Comparison of ENCODE assay signal across 9 mouse cellular contexts in the genomic region with DNA sequence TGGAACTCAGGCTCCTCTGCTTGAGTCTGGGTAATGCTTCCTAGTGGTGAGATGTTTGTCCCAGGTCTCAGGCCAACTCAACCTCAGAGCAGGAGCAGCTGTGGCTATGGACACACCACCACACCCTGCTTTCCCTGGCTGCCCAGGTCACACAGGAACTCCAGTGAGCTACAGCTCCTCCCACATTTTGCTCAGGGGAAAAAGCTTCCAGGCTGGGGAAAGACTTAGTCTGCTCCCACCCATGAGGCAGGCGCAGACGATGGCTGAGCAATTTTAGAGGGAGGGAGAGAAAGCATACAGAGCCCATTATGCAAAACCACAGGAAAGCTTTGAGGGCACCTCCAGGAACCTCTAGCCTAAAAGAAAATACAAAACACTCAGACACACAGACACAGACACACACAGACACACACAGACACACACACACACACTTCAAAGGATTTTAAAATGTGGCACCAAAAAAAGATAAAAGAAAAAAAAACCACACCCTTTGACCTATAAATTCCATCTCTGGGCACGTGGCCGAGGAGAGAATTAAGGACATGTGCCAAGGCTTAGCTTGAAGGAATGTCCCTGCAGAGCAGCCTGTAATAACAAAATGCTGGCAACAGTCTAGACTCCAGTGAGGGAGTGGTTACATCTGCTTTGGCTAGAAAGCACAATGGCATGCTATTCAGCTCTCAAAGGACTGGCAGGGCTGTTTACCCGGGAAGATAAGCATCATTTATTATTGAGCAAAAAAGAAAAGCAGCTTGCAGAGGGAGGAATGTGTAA. TPM values are rescaled to one million over a fixed set of nuclear protein-coding genes. Genes with fewer than 3 reads are reported as not detected.
DNase-seq lines count a peak whose midpoint lies in the region; ATAC-seq lines count a peak whose summit lies in the region.
"Had no signal": no experiment of that assay in that cellular context is flagged by ENCODE, and none has a peak within 500 bp of the region (broad histone marks: within the 10 kb centered on the region; RNA-seq: fewer than 3 reads in every experiment).

No protein-coding gene starts in this region.

- no peaks in the 10 kb centered on the region for H3K27me3 ChIP-seq in forebrain, embryonic 14.5 days (replicated peaks; ENCODE audit: control insufficient read depth, insufficient read depth, low read length)
- H3K27me3 ChIP-seq in hindbrain, embryonic 10.5 days (ENCODE audit: insufficient read depth, poor library complexity, severe bottlenecking), result no peaks in the 10 kb centered on the region; the same call in 1 of the 2 replicates
- H3K27me3 ChIP-seq in limb, embryonic 10.5 days (ENCODE audit: low read depth, poor library complexity, severe bottlenecking), result no peaks in the 10 kb centered on the region
- H3K27me3 ChIP-seq in neural tube, embryonic 12.5 days (replicated peaks), result no peaks in the 10 kb centered on the region
- H3K27me3 ChIP-seq: liver, embryonic 15.5 days had no signal

- H3K4me3 ChIP-seq in forebrain, embryonic 14.5 days (ENCODE audit: low read depth, low read length), result no peak overlapping the region
- H3K4me3 ChIP-seq in hindbrain, embryonic 10.5 days, result no peak overlapping the region
- no peak overlapping the region for H3K4me3 ChIP-seq in limb, embryonic 10.5 days
- no peak overlapping the region for H3K4me3 ChIP-seq in neural tube, embryonic 12.5 days
- H3K4me3 ChIP-seq: liver, embryonic 15.5 days had no signal

- no peaks in the 10 kb centered on the region for H3K9me3 ChIP-seq in forebrain, embryonic 14.5 days (replicated peaks; ENCODE audit: control insufficient read depth, low read length)
- no peaks in the 10 kb centered on the region for H3K9me3 ChIP-seq in hindbrain, embryonic 10.5 days
- no peaks in the 10 kb centered on the region for H3K9me3 ChIP-seq in limb, embryonic 10.5 days (replicated peaks)
- H3K9me3 ChIP-seq in neural tube, embryonic 12.5 days, result no peaks in the 10 kb centered on the region
- H3K9me3 ChIP-seq: liver, embryonic 15.5 days had no signal

- H3K4me1 ChIP-seq in forebrain, embryonic 14.5 days (ENCODE audit: control insufficient read depth, insufficient read depth, low read length), result peaks cover 26% of the 10 kb centered on the region
- H3K4me1 ChIP-seq in hindbrain, embryonic 10.5 days (replicated peaks), result peaks cover 72% of the 10 kb centered on the region
- peaks cover 33% of the 10 kb centered on the region for H3K4me1 ChIP-seq in limb, embryonic 10.5 days
- H3K4me1 ChIP-seq in neural tube, embryonic 12.5 days, result peaks cover 46% of the 10 kb centered on the region

- 7% methylated on average over 5 of the region's 5 CpGs for WGBS in forebrain, embryonic 14.5 days
- WGBS in hindbrain, embryonic 10.5 days, result 4% methylated on average over 5 of the region's 5 CpGs
- WGBS in limb, embryonic 10.5 days, result 8% methylated on average over 5 of the region's 5 CpGs
- 2% methylated on average over 5 of the region's 5 CpGs for WGBS in neural tube, embryonic 12.5 days

- DNase-seq in 3T3-L1 (ENCODE audit: low read depth, low spot score), result peak; percentile 98
- DNase-seq in adrenal gland, adult 8-10 months, result peak; percentile 74
- peak; percentile 89 for DNase-seq in forebrain, embryonic 14.5 days (ENCODE audit: low spot score)
- peak; percentile 48 for DNase-seq in hindbrain, embryonic 10.5 days (ENCODE audit: low spot score)
- no peak for DNase-seq in limb, embryonic 10.5 days (ENCODE audit: low spot score)
- no peak for DNase-seq in spleen, adult 18-20 months
- no peak for DNase-seq in B cell, adult 2 months

- H3K9ac ChIP-seq in forebrain, embryonic 14.5 days (ENCODE audit: low read length), result no peak overlapping the region
- H3K9ac ChIP-seq in neural tube, embryonic 12.5 days, result no peak overlapping the region
- H3K9ac ChIP-seq: liver, embryonic 15.5 days had no signal

- H3K4me2 ChIP-seq in forebrain, embryonic 14.5 days (ENCODE audit: low read length), result no peak overlapping the region
- 0 out of 2 replicates have a peak overlapping the region, but pooled peaks have one; percentile 1 for H3K4me2 ChIP-seq in neural tube, embryonic 12.5 days (replicated peaks)
- H3K4me2 ChIP-seq: liver, embryonic 15.5 days had no signal

- peak; percentile 61 for ATAC-seq in forebrain, embryonic 14.5 days
- no peak for ATAC-seq in neural tube, embryonic 12.5 days (ENCODE audit: low FRiP score, low read depth)

- H3K36me3 ChIP-seq in forebrain, embryonic 14.5 days (ENCODE audit: control insufficient read depth, insufficient read depth, low read length), result no peaks in the 10 kb centered on the region
- H3K36me3 ChIP-seq in hindbrain, embryonic 10.5 days, result no peaks in the 10 kb centered on the region
- no peaks in the 10 kb centered on the region for H3K36me3 ChIP-seq in limb, embryonic 10.5 days
- no peaks in the 10 kb centered on the region for H3K36me3 ChIP-seq in neural tube, embryonic 12.5 days
- H3K36me3 ChIP-seq: liver, embryonic 15.5 days had no signal

- H3K27ac ChIP-seq in forebrain, embryonic 14.5 days (ENCODE audit: low read depth, low read length), result peak overlapping the region; percentile 74
- peak overlapping the region; percentile 93 for H3K27ac ChIP-seq in hindbrain, embryonic 10.5 days
- H3K27ac ChIP-seq in limb, embryonic 10.5 days, result peak overlapping the region; percentile 53
- H3K27ac ChIP-seq in neural tube, embryonic 12.5 days, result peak overlapping the region; percentile 79
- H3K27ac ChIP-seq: liver, embryonic 15.5 days had no signal

RNA-seq across cellular contexts. Expression of a gene that starts 22.6 kb away (rescaled TPM):
- 100 to 1,000 TPM; 122 to 168 (median 148) TPM for total RNA-seq in adrenal gland, adult 8-10 months (2022)
- 32.9 and 41.2 TPM in 2 replicates for polyA plus RNA-seq in forebrain, embryonic 14.5 days (2014; fragmentation: Nextera tagmentation; extraction: Ambion mirVana)
- 60.5 and 62.3 TPM in 2 replicates for polyA plus RNA-seq in hindbrain, embryonic 10.5 days (2016; fragmentation: Nextera tagmentation; extraction: Ambion mirVana)
- 48.7 and 60.3 TPM in 2 replicates for polyA plus RNA-seq in limb, embryonic 10.5 days (2016; fragmentation: Nextera tagmentation; extraction: Ambion mirVana)
- 60.6 and 61.2 TPM in 2 replicates for polyA plus RNA-seq in neural tube, embryonic 12.5 days (2016; fragmentation: Nextera tagmentation; extraction: Ambion mirVana)

RNA-seq across cellular contexts. Expression of a gene that starts 26.1 kb away (rescaled TPM):
- total RNA-seq in adrenal gland, adult 8-10 months (2022), result 10 to 100 TPM; 26.9 to 51.6 (median 35.2) TPM
- 71.1 and 82.8 TPM in 2 replicates for polyA plus RNA-seq in forebrain, embryonic 14.5 days (2014; fragmentation: Nextera tagmentation; extraction: Ambion mirVana)
- polyA plus RNA-seq in hindbrain, embryonic 10.5 days (2016; fragmentation: Nextera tagmentation; extraction: Ambion mirVana), result 222 and 292 TPM in 2 replicates
- 281 and 283 TPM in 2 replicates for polyA plus RNA-seq in limb, embryonic 10.5 days (2016; fragmentation: Nextera tagmentation; extraction: Ambion mirVana)
- 120 and 127 TPM in 2 replicates for polyA plus RNA-seq in neural tube, embryonic 12.5 days (2016; fragmentation: Nextera tagmentation; extraction: Ambion mirVana)

RNA-seq across cellular contexts. Expression of a gene that starts 49.8 kb away (rescaled TPM):
- total RNA-seq in adrenal gland, adult 8-10 months (2022), result 100 to 1,000 TPM in 2 of 4 experiments, 10 to 100 TPM in 2; 40.6 to 123 (median 83.0) TPM
- 334 and 428 TPM in 2 replicates for polyA plus RNA-seq in forebrain, embryonic 14.5 days (2014; fragmentation: Nextera tagmentation; extraction: Ambion mirVana)
- polyA plus RNA-seq in hindbrain, embryonic 10.5 days (2016; fragmentation: Nextera tagmentation; extraction: Ambion mirVana), result 81.1 and 182 TPM in 2 replicates
- polyA plus RNA-seq in limb, embryonic 10.5 days (2016; fragmentation: Nextera tagmentation; extraction: Ambion mirVana), result 31.1 and 50.4 TPM in 2 replicates
- 362 and 381 TPM in 2 replicates for polyA plus RNA-seq in neural tube, embryonic 12.5 days (2016; fragmentation: Nextera tagmentation; extraction: Ambion mirVana)

Comparison
In these comparisons a context has a peak if more than half of its experiments do, and no peak if none do; other contexts are left out.
1. DNase-seq: peak in 3T3-L1 (single experiment), adrenal gland, adult 8-10 months (single experiment), forebrain, embryonic 14.5 days (single experiment) and hindbrain, embryonic 10.5 days (single experiment); none in limb, embryonic 10.5 days (single experiment), spleen, adult 18-20 months (0 of 2) and B cell, adult 2 months (0 of 2).
2. Peak in every context shown above with its lines, with median percentiles within 50 percentile points of each other: H3K27ac ChIP-seq.